Mouse (Mus musculus): ENCODE results near the gene Spop. TPM values are rescaled to one million over a fixed set of nuclear protein-coding genes. Genes with fewer than 3 reads are reported as not detected.

Gene Spop
- polyA plus RNA-seq, 1 experiment from 2014 or later = 171 TPM

DNA sequence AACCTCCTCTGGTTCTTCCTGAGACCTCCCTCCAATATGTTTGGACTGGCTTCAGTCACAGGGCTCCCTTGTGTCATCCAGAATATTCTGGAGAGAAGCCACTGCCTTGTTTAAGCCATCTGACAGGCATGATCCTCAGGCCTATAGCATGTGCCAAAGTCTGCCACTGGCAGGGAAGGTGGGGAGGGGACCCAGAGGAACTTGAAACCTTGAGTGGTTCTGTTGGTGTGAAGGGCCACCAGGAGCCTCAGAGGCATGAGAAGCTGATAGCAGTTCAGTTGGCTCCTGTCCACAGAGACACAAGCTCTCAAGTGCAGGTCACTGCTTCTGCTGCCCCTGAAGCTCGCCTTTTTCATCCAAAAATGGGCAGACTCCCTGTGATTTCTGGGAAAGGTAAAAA, 17.3 kb upstream of the Spop start:
- H3K4me1 ChIP-seq (ENCODE audit: control insufficient read depth, insufficient read depth, low read length) = peaks cover 3% of the 10 kb centered on the region; the same call in 1 of the 2 replicates
- no peak for ATAC-seq (ENCODE audit: insufficient read depth, low FRiP score)
- no peaks in the 10 kb centered on the region for H3K36me3 ChIP-seq (ENCODE audit: control insufficient read depth, insufficient read depth, low read length)
- no peaks in the 10 kb centered on the region for H3K9me3 ChIP-seq (replicated peaks; ENCODE audit: control insufficient read depth, low read length)
- H3K9ac ChIP-seq (ENCODE audit: low read length) = no peak overlapping the region
- no peak overlapping the region for H3K4me3 ChIP-seq (replicated peaks; ENCODE audit: low read length)
- H3K4me2 ChIP-seq (ENCODE audit: low read depth, low read length) = no peak overlapping the region
- H3K27ac ChIP-seq (ENCODE audit: low read length) = no peak overlapping the region
- H3K27me3 ChIP-seq (ENCODE audit: control insufficient read depth, insufficient read depth, low read length) = no peaks in the 10 kb centered on the region
- WGBS = 42% methylated on average over 1 of the region's 1 CpGs

DNA sequence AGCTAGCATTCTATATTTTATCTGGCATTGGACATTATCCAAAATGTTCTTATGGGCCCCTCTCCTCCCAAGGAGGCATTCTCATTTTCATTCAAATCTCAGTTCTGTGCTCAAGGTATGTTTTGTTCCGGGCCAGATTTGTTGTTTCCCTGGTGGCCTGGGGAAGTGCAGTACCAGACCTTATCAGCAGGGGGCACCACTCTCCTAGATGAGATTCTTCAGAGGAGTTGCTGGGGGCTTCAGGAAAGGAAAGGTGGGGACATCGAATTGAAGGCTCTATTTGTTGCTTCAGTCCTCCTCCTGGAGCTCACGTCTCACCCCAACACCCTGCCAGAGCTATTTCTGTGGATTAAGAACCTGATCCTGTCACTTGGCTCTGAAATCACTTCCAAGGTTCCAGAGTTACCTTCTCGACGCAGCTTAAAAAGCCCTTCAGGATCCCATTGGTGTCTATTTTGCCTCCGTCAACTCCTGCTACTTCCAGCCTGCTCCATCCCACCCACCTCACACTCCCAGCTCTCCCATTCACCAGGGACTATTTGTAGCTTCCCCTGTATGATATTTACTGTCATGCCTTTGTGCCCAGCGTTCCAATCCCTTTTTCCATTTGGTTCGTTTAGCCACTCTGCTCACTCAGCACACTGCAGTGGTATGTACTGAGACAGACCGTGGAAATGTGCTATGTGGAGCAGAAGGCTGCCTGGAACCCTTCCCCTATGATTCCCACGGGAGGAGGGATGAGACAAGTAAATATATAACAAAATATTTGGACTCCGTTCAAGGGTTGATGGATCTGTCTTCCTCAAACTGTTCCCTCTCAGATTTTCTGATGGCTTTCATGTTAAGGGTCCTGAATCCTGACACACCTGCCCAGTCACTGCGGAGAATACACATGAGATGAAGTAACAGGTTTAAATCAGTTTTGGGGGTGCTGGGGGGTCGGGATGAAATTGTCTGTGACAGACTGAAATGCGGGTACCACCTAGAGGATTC, 15.7 kb upstream of the Spop start:
- Histone ChIP-seq H3K4me1 (ENCODE audit: control insufficient read depth, insufficient read depth, low read length) (peaks cover 3% of the 10 kb centered on the region; the same call in 1 of the 2 replicates), H3K27me3 (ENCODE audit: control insufficient read depth, insufficient read depth, low read length) (no peaks in the 10 kb centered on the region), H3K9me3 (replicated peaks; ENCODE audit: control insufficient read depth, low read length) (no peaks in the 10 kb centered on the region), H3K4me2 (ENCODE audit: low read depth, low read length) (no peak overlapping the region), H3K27ac (ENCODE audit: low read length) (no peak overlapping the region), H3K4me3 (replicated peaks; ENCODE audit: low read length) (no peak overlapping the region), H3K9ac (ENCODE audit: low read length) (0 out of 2 replicates have a peak overlapping the region, but pooled peaks have one; percentile 3), H3K36me3 (ENCODE audit: control insufficient read depth, insufficient read depth, low read length) (no peaks in the 10 kb centered on the region)
- ATAC-seq (ENCODE audit: insufficient read depth, low FRiP score) = no peak
- 50% methylated on average over 14 of the region's 14 CpGs for WGBS

DNA sequence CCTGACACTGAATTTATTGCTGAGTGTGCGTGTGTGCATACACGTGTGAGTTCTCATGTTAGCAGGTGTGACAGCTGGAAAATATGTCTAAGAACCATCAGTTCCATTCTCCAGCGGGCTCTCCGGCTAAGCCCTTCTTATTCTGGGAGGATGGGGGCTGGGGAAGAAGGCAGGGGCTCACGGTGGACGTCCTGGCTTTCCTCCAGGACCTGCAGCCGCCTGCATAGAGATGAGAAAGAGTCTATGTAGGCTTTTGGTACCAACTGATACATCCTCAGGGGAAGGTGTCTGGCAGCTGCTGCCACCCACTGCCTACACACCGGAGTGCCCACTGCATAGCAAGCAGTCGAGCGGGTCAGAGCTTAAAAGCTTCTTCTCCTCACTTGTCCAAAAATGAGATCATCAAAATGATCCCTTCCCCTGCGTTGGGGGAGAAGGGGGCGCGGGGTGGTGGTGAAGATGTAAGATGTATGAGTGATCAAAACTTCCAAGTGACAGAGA, 14.3 kb upstream of the Spop start:
- no peaks in the 10 kb centered on the region for H3K36me3 ChIP-seq (ENCODE audit: control insufficient read depth, insufficient read depth, low read length)
- no peaks in the 10 kb centered on the region for H3K27me3 ChIP-seq (ENCODE audit: control insufficient read depth, insufficient read depth, low read length)
- H3K4me3 ChIP-seq (replicated peaks; ENCODE audit: low read length) = no peak overlapping the region
- no peak for ATAC-seq (ENCODE audit: insufficient read depth, low FRiP score)
- no peaks in the 10 kb centered on the region for H3K4me1 ChIP-seq (ENCODE audit: control insufficient read depth, insufficient read depth, low read length)
- H3K27ac ChIP-seq (ENCODE audit: low read length) = no peak overlapping the region
- 65% methylated on average over 13 of the region's 13 CpGs for WGBS
- H3K9me3 ChIP-seq (replicated peaks; ENCODE audit: control insufficient read depth, low read length) = no peaks in the 10 kb centered on the region
- no peak overlapping the region for H3K9ac ChIP-seq (ENCODE audit: low read length)
- no peak overlapping the region for H3K4me2 ChIP-seq (ENCODE audit: low read depth, low read length)

DNA sequence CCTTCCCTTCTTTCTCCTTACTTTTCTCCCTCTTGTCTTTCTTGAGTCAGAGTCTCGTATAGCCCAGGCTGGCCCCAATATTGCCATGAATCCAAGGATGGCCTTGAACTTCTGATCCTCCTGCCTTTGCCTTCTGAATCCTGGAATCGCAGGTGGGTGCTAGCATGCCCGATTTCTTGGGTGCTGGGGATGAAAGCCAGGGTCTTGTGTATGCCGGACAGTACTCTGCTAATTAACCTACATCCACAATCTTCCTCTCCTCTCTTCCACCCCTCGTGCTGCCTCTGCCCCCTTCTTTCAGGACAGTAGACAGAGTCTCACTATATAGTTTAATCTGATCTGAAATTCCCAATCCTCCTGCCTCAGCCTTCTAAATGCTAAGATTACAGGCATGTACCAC, 12.3 kb upstream of the Spop start:
- H3K4me3 ChIP-seq (replicated peaks; ENCODE audit: low read length) = no peak overlapping the region
- H3K27ac ChIP-seq (ENCODE audit: low read length) = no peak overlapping the region
- H3K27me3 ChIP-seq (ENCODE audit: control insufficient read depth, insufficient read depth, low read length) = no peaks in the 10 kb centered on the region
- no peak for ATAC-seq (ENCODE audit: insufficient read depth, low FRiP score)
- no peaks in the 10 kb centered on the region for H3K36me3 ChIP-seq (ENCODE audit: control insufficient read depth, insufficient read depth, low read length)
- no peaks in the 10 kb centered on the region for H3K4me1 ChIP-seq (ENCODE audit: control insufficient read depth, insufficient read depth, low read length)
- H3K9me3 ChIP-seq (replicated peaks; ENCODE audit: control insufficient read depth, low read length) = no peaks in the 10 kb centered on the region
- H3K9ac ChIP-seq (ENCODE audit: low read length) = no peak overlapping the region
- H3K4me2 ChIP-seq (ENCODE audit: low read depth, low read length) = no peak overlapping the region
- 80% methylated on average over 5 of the region's 5 CpGs for WGBS

DNA sequence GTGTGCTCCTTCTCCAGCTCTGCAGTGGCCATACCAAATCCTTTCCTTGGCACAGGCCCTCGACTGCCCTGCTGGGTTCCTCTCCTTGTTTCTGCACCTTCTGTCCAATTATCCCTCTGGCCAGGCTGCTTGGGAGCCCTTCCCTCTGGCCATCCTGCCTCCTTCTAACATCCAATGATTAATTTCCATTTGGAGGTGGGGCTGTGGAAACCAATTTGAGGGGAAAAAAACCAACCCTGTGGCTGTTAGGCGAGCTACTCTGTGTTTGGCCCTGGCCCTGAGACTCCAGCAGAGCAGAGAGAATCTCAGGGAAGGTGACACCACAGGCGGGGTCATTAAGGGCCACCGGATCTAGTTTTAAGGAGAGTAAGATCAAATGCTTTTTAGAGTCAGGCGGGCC, 11.7 kb upstream of the Spop start:
- H3K9me3 ChIP-seq (replicated peaks; ENCODE audit: control insufficient read depth, low read length) = no peaks in the 10 kb centered on the region
- no peak overlapping the region for H3K9ac ChIP-seq (ENCODE audit: low read length)
- no peak overlapping the region for H3K4me3 ChIP-seq (replicated peaks; ENCODE audit: low read length)
- no peak overlapping the region for H3K4me2 ChIP-seq (ENCODE audit: low read depth, low read length)
- ATAC-seq (ENCODE audit: insufficient read depth, low FRiP score) = no peak
- WGBS = 30% methylated on average over 5 of the region's 5 CpGs
- H3K36me3 ChIP-seq (ENCODE audit: control insufficient read depth, insufficient read depth, low read length) = no peaks in the 10 kb centered on the region
- H3K27ac ChIP-seq (ENCODE audit: low read length) = no peak overlapping the region
- no peaks in the 10 kb centered on the region for H3K4me1 ChIP-seq (ENCODE audit: control insufficient read depth, insufficient read depth, low read length)
- H3K27me3 ChIP-seq (ENCODE audit: control insufficient read depth, insufficient read depth, low read length) = no peaks in the 10 kb centered on the region

DNA sequence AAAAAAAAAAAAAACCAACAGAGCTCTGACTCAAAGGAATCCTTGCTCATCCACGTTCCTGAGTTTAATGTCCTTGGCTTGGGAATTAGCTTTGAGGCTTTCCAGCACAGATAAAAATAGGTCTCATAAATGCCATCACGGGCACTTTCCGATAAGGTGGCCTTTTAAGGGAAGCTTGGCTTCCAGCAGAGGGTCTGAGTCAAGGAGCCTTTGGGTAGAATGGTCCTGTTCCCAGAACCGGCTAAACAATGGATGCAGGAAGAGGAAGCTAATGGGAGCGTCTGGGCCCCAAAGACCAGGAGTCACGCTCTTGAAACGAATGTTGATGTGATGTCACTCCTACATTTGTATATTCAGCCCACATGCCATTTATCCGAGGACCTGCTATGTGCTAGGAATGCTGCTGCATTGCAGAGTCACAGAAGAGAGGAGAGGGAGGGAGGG, 11.2 kb upstream of the Spop start:
- no peak overlapping the region for H3K9ac ChIP-seq (ENCODE audit: low read length)
- no peak overlapping the region for H3K4me3 ChIP-seq (replicated peaks; ENCODE audit: low read length)
- H3K9me3 ChIP-seq (replicated peaks; ENCODE audit: control insufficient read depth, low read length) = no peaks in the 10 kb centered on the region
- no peak overlapping the region for H3K27ac ChIP-seq (ENCODE audit: low read length)
- no peaks in the 10 kb centered on the region for H3K27me3 ChIP-seq (ENCODE audit: control insufficient read depth, insufficient read depth, low read length)
- no peaks in the 10 kb centered on the region for H3K4me1 ChIP-seq (ENCODE audit: control insufficient read depth, insufficient read depth, low read length)
- WGBS = 26% methylated on average over 8 of the region's 8 CpGs
- no peaks in the 10 kb centered on the region for H3K36me3 ChIP-seq (ENCODE audit: control insufficient read depth, insufficient read depth, low read length)
- ATAC-seq (ENCODE audit: insufficient read depth, low FRiP score) = no peak
- H3K4me2 ChIP-seq (ENCODE audit: low read depth, low read length) = no peak overlapping the region

DNA sequence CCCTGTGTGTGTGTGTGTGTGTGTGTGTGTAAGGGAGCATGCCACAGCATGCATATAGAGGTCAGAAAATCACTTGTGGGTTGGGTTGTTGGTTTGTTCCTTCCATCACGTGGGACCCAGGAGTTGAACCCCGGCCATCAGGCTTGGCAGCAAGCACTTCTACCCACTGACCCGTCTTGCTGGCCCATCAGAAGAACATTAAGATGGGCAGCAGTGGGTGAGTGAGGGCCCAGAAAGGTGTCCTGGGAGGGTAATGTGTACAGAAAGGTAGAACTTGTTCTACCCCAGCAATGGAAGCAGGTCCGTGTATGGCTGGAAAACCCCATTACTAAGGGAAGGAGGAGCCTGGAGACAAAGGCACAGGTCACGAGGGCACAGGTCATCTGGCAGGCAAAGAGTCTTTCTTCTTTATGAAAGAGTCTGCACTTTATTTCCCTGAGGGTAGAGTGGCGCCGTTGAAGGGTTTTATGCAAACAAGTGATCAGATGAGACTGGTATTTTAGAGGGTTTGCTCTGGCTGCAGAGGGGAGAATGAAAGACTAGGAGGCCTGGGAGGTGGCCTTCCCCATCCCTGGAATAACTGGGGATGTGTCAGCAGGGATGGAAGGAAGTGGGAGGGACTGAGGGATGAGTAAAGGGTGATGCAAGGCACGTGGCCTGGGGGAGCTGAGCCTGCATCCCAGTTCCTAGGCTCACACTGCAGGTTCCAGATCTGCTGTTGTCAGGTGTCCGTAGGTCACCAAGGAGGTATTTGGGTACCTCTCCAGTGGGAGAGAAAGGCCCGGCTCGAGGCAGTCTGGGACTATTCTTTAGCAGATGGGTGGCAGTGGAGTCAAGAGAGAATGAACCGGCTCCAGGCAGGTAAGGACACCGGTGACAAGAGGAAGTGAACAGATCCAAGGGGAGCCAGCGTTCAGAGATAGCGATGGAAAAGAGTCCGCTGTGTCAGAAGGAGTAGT, 10.2 kb upstream of the Spop start:
- H3K27ac ChIP-seq (ENCODE audit: low read length) = no peak overlapping the region
- H3K4me1 ChIP-seq (ENCODE audit: control insufficient read depth, insufficient read depth, low read length) = no peaks in the 10 kb centered on the region
- H3K4me3 ChIP-seq (replicated peaks; ENCODE audit: low read length) = no peak overlapping the region
- no peak overlapping the region for H3K4me2 ChIP-seq (ENCODE audit: low read depth, low read length)
- no peaks in the 10 kb centered on the region for H3K27me3 ChIP-seq (ENCODE audit: control insufficient read depth, insufficient read depth, low read length)
- no peaks in the 10 kb centered on the region for H3K9me3 ChIP-seq (replicated peaks; ENCODE audit: control insufficient read depth, low read length)
- H3K9ac ChIP-seq (ENCODE audit: low read length) = no peak overlapping the region
- H3K36me3 ChIP-seq (ENCODE audit: control insufficient read depth, insufficient read depth, low read length) = no peaks in the 10 kb centered on the region
- ATAC-seq (ENCODE audit: insufficient read depth, low FRiP score) = no peak
- WGBS = 70% methylated on average over 16 of the region's 16 CpGs

DNA sequence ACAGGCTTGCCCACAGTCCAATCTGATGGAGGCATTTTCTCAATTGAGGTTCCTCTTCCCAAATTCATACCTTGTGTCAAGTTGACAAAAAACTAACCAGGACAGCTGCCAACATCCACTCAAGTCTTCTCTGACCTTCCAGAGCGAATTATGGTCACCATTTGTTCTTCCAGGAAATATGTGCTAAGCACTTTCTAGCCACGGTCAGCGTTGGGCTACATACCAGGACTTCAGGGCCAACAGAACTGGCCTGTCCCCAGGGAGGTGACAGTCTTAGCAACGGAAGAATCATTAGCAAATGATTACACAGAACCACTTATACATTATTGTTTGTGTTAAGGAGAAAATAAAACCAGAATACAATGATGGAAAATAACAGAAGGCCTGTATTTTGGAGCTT, 8.1 kb upstream of the Spop start:
- no peaks in the 10 kb centered on the region for H3K27me3 ChIP-seq (ENCODE audit: control insufficient read depth, insufficient read depth, low read length)
- no peaks in the 10 kb centered on the region for H3K36me3 ChIP-seq (ENCODE audit: control insufficient read depth, insufficient read depth, low read length)
- H3K4me2 ChIP-seq (ENCODE audit: low read depth, low read length) = no peak overlapping the region
- H3K27ac ChIP-seq (ENCODE audit: low read length) = no peak overlapping the region
- no peak overlapping the region for H3K9ac ChIP-seq (ENCODE audit: low read length)
- WGBS = 60% methylated on average over 4 of the region's 4 CpGs
- no peak overlapping the region for H3K4me3 ChIP-seq (replicated peaks; ENCODE audit: low read length)
- no peak for ATAC-seq (ENCODE audit: insufficient read depth, low FRiP score)
- no peaks in the 10 kb centered on the region for H3K4me1 ChIP-seq (ENCODE audit: control insufficient read depth, insufficient read depth, low read length)
- no peaks in the 10 kb centered on the region for H3K9me3 ChIP-seq (replicated peaks; ENCODE audit: control insufficient read depth, low read length)
